Mouse (Mus musculus) adrenal gland, postnatal 0 days (tissue): ENCODE measurements around the gene Hormad2. TPM values are rescaled to one million over a fixed set of nuclear protein-coding genes. Genes with fewer than 3 reads are reported as not detected.

Experiments
- polyA plus RNA-seq: library from polyadenylated mRNA; unstranded; fragments of >200 nt; fragmentation: Nextera tagmentation; extraction: Ambion mirVana; gene quantifications from 2 replicates; pipeline ENCODE4 v1.2.1, GENCODE M21; 2015

Hormad2 gene
- polyA plus RNA-seq: 0.08 and 0.90 TPM in 2 replicates

DNA sequence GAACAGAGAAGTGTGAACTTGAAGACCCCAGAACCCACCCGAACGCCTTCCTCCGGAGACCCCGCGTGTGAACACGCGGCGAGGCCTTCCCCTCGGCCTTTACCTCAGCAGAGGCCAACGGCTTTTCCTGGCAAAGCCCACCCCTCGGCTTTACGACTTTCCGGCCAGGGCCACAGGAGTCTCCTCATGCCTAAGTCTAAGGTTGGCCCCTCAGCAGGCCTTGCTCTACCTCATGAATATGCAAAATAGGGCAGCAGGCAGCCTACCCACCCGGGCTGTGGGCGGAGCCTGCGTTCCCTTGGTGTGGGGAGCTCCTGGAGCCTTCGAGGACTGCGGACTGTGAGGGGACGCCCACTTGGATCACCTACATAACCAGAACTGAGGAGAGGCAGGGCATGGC lies at the start of gene Hormad2:
Hormad2 (minus strand) TSS at position 128 of the 400 bp plus-strand sequence.

Other genes with a start within 250 kb of the Hormad2 start
- gene Castor1, start 222.9 kb downstream of the Hormad2 start, polyA plus RNA-seq: 12.2 and 14.9 TPM in 2 replicates
- gene Osm, start 204.7 kb downstream of the Hormad2 start, polyA plus RNA-seq: 0.32 and 0.49 TPM in 2 replicates
- 0.20 and 0.22 TPM in 2 replicates for gene Lif, start 183.5 kb downstream of the Hormad2 start, polyA plus RNA-seq
- 16.5 and 21.0 TPM in 2 replicates for gene Mtmr3, start 153.8 kb upstream of the Hormad2 start, polyA plus RNA-seq
- gene Gm11032, start 179.0 kb upstream of the Hormad2 start, polyA plus RNA-seq: not detected in 2 replicates
- gene Ascc2, start 196.6 kb upstream of the Hormad2 start, polyA plus RNA-seq: 16.7 and 25.0 TPM in 2 replicates